Mouse (Mus musculus): ENCODE results near the gene Kcnq2. TPM values are rescaled to one million over a fixed set of nuclear protein-coding genes. Genes with fewer than 3 reads are reported as not detected.
A peak's percentile ranks its signal among the peaks of the same experiment; 100 is the strongest.

The Kcnq2 gene
- polyA plus RNA-seq, 2 experiments from 2014 or later = not detected

GRCm38 (mm10) chr2:181101626-181102025, 33.5 kb downstream of the Kcnq2 start:
- ATAC-seq = no peak

- ATAC-seq = no peak
Measured at GRCm38 (mm10) chr2:181100087-181100486, 35.0 kb downstream of the Kcnq2 start.

DNA sequence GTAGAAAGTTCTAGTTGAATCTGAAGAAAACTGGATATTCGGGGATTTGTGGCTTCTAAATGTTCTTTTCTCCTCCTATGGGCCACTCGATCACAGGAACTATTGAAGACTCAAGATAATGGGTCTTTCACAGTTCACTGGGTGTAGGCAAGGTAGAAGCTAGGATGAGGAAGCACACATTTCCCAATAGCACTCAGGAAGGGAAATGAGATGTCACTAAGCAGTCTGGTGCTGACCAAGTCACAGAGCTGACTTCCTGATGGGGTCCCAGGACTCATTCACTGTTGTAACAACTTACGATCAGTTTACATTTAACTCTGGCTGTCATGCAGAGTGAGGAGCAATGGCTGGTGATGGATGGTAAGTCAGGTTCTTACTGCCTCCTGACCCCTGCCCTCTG, 45.0 kb downstream of the Kcnq2 start:
- no peak for ATAC-seq

- ATAC-seq = no peak
Measured at GRCm38 (mm10) chr2:181084997-181085396, 50.1 kb downstream of the Kcnq2 start.

GRCm38 (mm10) chr2:181083945-181084344, 51.2 kb downstream of the Kcnq2 start:
- ATAC-seq = no peak

DNA sequence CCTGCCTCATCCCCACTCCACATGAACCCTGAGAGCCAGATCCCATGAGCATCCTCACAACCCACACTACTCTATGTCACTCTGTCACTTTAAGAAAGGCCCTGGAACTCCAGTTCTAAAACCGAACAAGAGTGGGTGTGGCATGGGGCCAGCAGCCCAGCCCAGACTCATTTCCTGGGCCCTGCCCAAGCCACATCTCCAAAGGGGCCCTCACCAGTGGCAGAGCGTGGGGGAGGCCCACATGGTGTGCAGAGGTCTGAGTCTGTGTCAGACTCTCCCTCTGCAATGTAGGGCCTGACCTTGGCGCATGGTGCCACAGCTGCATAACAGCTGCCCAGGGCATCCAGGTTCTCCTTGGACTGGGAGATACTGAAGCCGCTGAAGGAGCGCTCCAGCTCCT, 54.2 kb downstream of the Kcnq2 start:
- ATAC-seq = no peak

DNA sequence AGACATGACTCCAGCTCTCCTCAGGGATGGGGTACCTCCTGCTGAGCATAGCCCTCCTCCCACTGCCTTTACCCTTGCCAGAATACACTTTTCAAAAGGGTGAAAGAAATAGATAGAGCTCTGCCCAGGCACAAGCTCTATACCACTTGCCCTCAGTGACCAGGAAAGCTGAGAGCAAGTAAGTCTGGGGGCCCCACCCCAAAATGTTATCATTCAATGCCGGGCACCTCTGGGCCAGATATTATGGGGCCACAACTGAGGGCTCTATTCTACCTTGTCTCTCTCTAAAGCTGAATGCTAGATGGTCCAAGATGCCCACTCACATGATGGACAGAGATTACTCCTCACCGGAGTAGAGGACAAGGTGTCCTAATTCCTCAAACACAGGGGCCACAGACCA, 55.6 kb downstream of the Kcnq2 start:
- no peak for ATAC-seq

GRCm38 (mm10) chr2:181078908-181079307, 56.2 kb downstream of the Kcnq2 start:
- ATAC-seq = no peak

DNA sequence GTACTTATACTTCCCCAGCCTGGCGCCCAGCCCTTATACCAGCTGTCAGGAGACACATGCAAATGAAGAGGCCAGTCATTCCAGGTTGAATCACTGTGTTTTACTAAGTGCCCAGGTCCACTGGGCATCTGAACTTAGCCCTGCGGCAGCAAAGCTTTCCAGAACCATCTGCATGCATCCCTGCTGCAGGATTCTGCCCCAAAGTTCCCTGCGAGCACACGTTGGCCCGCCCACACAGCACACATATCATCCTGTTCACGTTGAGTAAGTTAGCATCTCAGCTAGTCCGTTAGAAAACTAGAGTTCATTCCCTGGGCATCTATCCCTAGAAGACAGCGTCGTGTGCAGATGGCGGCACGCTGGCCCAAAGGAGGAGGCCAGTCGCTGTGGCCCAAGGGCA, 59.6 kb downstream of the Kcnq2 start:
- no peak for ATAC-seq

DNA sequence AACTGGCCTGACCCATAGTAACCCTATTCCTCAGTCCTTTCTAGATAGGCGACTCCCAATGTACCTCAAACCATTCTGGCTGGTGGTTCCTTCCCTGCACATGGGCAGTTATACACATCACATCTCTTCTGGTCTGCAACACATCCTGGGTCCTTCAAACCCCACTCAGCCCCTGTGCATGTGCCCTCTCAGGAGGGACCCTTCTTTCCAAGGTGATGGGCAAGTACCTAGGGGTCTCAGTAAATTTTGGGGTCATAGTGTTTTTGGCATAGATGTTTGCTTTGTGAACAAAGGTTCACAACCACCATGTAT, 62.7 kb downstream of the Kcnq2 start:
- no peak for ATAC-seq

DNA sequence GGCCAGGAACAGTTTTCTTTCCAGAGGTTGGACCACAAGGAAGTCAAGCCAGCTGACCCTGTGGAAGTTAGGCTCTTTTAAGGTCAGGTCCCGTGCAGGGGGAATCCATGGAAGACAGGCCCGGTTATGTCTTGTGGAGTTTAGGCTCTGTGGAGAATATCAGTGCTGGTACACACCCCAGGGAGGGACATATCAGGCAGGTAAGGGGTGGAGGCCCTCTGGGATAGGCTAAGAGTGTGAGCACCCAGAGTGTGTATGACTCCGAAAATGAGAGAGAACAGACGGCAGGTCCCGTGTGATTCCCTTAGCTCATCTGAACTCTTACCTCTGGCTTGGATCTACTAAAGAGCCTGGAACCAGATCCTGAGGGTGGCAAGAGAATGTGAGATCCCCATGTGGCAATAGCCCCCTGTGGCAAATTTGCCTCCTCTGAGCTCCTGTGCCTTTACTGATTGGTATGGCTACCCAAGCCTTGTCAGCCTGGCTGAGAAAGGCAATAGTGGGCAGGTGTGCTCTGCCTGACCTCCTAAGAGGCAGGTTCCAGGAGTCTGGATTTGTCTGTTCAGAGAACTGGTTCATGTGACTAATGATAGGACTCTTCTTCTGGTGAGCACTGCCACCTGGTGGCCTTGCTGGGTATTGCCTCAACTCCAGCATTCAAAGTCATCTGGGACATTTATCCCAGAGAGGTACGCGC, 63.2 kb downstream of the Kcnq2 start:
- ATAC-seq = peak; percentile 40

DNA sequence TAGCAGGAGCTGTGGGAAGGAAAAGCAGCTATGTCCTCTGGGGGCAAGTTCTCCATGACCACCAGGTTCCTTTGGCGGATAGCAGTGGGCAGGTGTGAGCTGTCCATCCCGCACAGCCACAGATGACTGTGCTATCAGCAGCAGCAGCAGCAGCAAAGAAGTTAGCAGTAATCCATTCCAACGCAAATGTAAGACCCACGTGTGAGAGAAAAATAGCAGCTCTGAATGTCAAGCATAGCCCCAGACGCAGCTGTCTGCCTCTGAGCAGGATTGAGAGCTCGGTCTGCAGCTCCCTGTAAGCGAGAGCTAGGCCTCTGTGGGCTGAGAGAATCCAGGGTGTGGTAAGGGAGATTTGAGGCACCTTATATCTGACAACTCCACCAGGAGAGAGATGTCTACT, 65.0 kb downstream of the Kcnq2 start:
- ATAC-seq = no peak

- ATAC-seq = no peak
Measured at GRCm38 (mm10) chr2:181068499-181068898, 66.6 kb downstream of the Kcnq2 start.

- ATAC-seq = no peak
Measured at GRCm38 (mm10) chr2:181065827-181066226, 69.3 kb downstream of the Kcnq2 start.

- ATAC-seq = peak; percentile 40
Measured at GRCm38 (mm10) chr2:181060127-181060526, 75.0 kb downstream of the Kcnq2 start.

DNA sequence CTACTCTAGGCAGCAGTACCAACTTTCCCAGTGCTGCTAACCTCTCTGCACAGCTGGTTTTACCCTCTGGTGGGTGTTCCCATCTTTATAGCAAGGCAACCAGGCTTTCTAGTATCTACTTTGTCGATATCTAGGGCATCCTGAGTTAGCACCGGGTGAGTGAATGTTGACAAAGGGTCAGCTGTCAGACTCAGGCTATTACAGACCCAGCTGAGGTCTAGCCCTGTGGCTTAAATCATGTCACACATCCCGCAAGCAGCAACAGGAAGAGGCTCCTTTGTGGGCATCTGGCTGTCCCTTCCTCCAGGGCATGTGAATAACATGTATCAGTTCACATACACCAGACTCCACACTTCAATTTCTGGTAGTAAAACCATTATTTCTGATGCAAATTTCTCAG, 76.9 kb downstream of the Kcnq2 start:
- no peak for ATAC-seq

- ATAC-seq = no peak
Measured at GRCm38 (mm10) chr2:181057341-181057740, 77.8 kb downstream of the Kcnq2 start.

DNA sequence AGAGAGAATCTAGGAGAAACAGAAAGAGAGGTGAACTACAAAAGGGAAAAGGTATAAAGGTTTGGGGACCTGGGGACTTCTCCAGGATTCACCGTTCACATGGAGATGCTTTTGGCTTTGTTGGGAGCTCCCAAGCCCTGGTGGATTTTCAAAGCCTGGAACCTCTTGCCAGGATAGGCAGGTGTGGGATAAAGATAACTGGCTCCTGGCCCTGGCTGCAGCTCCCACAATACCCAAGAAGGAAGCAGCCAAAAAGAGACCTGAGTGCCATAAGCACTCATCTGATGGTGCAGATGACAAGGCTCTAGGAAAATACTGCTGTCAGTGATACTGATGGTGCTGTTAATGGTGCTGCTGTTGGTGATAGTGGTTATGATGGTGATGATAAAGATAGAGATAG, 82.9 kb downstream of the Kcnq2 start:
- ATAC-seq = no peak

- no peak for ATAC-seq
Measured at GRCm38 (mm10) chr2:181048986-181049385, 86.1 kb downstream of the Kcnq2 start.

DNA sequence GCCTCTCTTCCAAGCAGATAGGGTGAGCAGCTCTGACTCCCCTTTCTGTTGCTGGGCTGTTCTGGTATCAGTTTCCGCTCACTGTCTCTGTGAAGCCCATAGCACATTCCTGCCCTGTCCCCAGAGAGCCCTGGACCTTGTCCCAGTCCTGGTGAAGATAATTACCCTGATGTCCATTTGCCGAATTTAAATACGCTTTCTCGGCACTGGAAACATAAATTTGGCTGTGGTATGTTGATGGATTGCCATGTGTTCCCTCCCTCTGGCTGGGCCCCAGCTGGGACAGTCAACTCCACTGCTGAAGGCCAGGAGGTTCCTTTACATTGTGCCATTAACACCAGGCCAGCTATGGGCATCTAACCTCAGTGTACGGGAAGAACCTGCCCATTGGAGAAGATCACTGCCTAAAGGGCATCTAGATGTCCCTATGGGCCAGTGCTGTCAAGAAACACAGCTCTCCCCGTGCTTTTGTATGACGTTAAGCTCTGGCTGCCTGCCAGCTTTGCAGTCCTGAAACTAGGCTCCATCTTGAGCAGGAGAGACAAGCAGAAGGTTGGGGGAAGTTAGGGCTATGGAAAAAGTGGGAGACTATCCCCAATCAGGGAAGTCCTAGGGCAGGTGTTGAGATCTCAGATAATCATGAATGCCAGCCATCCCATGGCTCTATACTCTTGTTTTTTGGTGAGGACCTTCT, 86.7 kb downstream of the Kcnq2 start:
- no peak for ATAC-seq

DNA sequence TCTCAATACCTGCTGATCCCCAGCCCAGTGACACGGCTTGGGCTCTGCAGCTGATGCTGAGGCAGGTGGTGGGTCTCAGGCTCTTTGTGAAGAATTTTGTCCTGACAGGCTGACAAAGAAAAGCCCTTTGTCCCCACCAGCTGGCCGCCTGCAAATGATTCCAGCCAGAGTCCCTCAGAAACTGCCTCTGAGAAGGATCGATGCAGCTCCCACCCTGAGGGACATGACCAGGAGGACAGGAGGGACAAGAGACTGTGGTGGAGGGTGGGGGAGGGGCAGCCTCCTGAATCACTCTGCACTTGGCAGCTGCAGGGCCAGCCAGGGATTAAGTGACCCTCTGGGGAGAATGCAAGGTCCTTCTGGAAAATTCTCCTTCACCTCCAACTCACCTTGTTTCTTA, 91.1 kb downstream of the Kcnq2 start:
- no peak for ATAC-seq

GRCm38 (mm10) chr2:181043437-181043836, 91.7 kb downstream of the Kcnq2 start, which contains the start of gene Chrna4:
Chrna4 (minus strand) TSS chr2:181043546.
- ATAC-seq = no peak

GRCm38 (mm10) chr2:181042376-181042775, 92.7 kb downstream of the Kcnq2 start:
- ATAC-seq = no peak

- no peak for ATAC-seq
Measured at GRCm38 (mm10) chr2:181041941-181042340, 93.2 kb downstream of the Kcnq2 start.

DNA sequence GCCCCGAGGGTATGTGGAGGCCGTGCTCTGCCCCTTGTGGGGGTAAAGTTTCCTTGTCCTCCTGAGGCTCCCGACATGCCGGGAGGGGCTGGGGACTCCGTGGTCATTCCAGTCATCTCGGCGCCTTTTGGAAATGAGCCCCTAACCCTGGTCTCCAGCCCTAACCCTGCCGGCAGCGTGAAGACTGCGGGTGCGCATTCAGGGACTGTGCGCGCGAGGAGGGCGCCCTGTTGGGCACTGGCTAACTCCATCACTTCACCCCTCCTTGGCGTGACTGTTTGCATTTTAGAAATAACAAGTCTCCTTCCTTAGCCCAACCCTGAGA, 95.8 kb downstream of the Kcnq2 start:
- ATAC-seq = no peak

All from activated CD4-positive, CD25-positive, alpha-beta regulatory T cell, adult 4 months (primary cell).